Mouse (Mus musculus) right cerebral cortex, postnatal 14 days (tissue): ENCODE measurements around the gene Ttc16.

ENCODE experiments used
- DNase-seq: peaks from one replicate; pipeline ENCODE4 v3.0.0; 2022

The Ttc16 gene

GRCm38 (mm10) chr2:32741273-32742172 is 33.9 kb downstream of the Ttc16 start:
- peak; percentile 68 for DNase-seq

GRCm38 (mm10) chr2:32740916-32741272 is 34.5 kb downstream of the Ttc16 start, which contains the start of gene 6330409D20Rik:
6330409D20Rik (minus strand) TSS chr2:32741016.
- no peak for DNase-seq

- DNase-seq = no peak
Measured at GRCm38 (mm10) chr2:32739311-32739710, 36.1 kb downstream of the Ttc16 start.

- DNase-seq = no peak
Measured at GRCm38 (mm10) chr2:32737008-32737407, 38.4 kb downstream of the Ttc16 start.

- no peak for DNase-seq
Measured at GRCm38 (mm10) chr2:32736306-32736829, 39.1 kb downstream of the Ttc16 start.

- no peak for DNase-seq
Measured at GRCm38 (mm10) chr2:32734933-32735332, 40.5 kb downstream of the Ttc16 start.

- no peak for DNase-seq
Measured at GRCm38 (mm10) chr2:32734480-32734879, 41.0 kb downstream of the Ttc16 start.

- no peak for DNase-seq
Measured at GRCm38 (mm10) chr2:32732695-32733094, 42.7 kb downstream of the Ttc16 start.

GRCm38 (mm10) chr2:32731911-32732310 is 43.5 kb downstream of the Ttc16 start:
- DNase-seq = no peak

- no peak for DNase-seq
Measured at GRCm38 (mm10) chr2:32730854-32731253, 44.6 kb downstream of the Ttc16 start.

- DNase-seq = no peak
Measured at GRCm38 (mm10) chr2:32729547-32729946, 45.9 kb downstream of the Ttc16 start.

GRCm38 (mm10) chr2:32728463-32728862 is 47.0 kb downstream of the Ttc16 start:
- no peak for DNase-seq

GRCm38 (mm10) chr2:32727435-32727834 is 48.0 kb downstream of the Ttc16 start:
- peak; percentile 72 for DNase-seq

GRCm38 (mm10) chr2:32724832-32725790 is 50.3 kb downstream of the Ttc16 start:
- DNase-seq = no peak

- no peak for DNase-seq
Measured at GRCm38 (mm10) chr2:32724149-32724548, 51.3 kb downstream of the Ttc16 start.

GRCm38 (mm10) chr2:32722581-32722980 is 52.9 kb downstream of the Ttc16 start:
- no peak for DNase-seq

GRCm38 (mm10) chr2:32722046-32722445 is 53.4 kb downstream of the Ttc16 start:
- DNase-seq = no peak

- no peak for DNase-seq
Measured at GRCm38 (mm10) chr2:32720681-32721229, 54.7 kb downstream of the Ttc16 start, which contains the start of gene Sh2d3c. Sh2d3c (plus strand) TSS chr2:32721055.

- no peak for DNase-seq
Measured at GRCm38 (mm10) chr2:32720053-32720452, 55.4 kb downstream of the Ttc16 start.

- DNase-seq = peak; percentile 38
Measured at GRCm38 (mm10) chr2:32718761-32719160, 56.7 kb downstream of the Ttc16 start.

GRCm38 (mm10) chr2:32714987-32715425 is 60.4 kb downstream of the Ttc16 start:
- no peak for DNase-seq

- DNase-seq = no peak
Measured at GRCm38 (mm10) chr2:32714117-32714986, 61.1 kb downstream of the Ttc16 start.
